Mouse (Mus musculus): ENCODE measurements around the gene Hapln4.

Hapln4 gene

DNA sequence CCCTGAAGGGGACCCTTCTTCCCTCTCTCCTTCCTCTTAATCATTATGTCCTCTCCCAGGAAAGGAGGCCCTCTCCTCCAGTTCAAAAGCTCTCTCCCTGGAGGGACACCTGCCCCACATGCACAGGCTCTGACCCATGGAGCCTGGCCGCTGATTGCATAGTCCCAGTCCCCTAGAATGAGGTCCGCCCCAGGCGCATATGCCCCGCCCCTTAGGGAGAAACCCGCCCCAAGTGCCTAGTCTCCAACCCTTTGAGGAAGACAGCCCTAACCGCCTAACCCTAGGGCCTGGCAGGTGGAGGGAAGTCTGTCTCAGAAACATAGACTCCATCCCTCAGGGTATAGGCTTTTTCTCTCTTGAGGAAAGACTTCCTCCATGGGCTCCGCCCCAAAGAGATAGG is 4.0 kb downstream of the Hapln4 start:
- ChIA-PET CTCF (no interaction called here), POLR2A (interaction anchor here in 2 of 4 experiments (0.9 to 1.8 kb wide), 7 partner anchors 10 to 89 kb away, joined by 3 to 7 read pairs (median 3); no protein-coding TSS in a partner anchor)

DNA sequence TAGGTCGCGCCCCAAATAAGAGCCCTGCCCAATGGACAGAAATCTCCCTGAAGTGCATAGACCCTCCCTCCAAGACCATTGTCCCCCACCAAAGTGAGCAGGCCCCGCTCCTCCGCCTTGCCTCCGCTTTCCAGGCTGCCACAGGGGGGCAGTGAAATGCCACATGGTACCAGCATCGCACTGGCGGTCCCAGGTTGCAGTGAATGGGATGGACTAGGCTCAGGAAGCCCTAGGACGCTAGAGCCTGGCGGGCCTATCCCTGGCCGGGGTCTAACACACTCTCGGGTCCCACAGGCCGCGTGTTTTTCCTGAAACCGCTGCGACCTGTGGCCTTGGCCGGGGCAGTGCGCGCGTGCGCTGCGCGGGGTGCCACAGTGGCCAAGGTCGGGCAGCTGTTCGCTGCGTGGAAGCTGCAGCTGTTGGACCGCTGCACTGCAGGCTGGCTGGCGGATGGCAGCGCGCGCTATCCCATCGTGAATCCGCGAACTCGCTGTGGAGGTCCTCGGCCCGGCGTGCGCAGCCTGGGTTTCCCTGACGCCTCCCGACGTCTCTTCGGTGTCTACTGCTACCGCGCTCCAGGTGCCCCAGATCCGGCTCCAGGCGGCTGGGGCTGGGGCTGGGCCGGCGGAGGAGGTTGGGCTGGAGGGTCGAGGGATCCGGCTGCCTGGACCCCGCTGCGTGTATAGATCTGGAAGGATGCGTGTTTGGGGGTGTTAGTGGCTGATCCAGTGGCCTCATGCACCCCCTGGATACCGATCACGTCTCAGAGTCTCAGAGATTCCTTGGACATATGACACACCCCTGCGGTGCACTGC is 4.8 kb downstream of the Hapln4 start:
- ChIA-PET CTCF (interaction anchor here (0.5 to 1.0 kb wide), 5 partner anchors 33 to 195 kb away, joined by 3 to 4 read pairs (median 3); no protein-coding TSS in a partner anchor), POLR2A (interaction anchor here in 3 of 4 experiments (0.6 to 4.0 kb wide), 8 partner anchors 9 to 213 kb away, joined by 3 to 11 read pairs (median 4); partner anchors contain the start of genes Nr2c2ap (in 1 of the 3) and Tm6sf2 (in 1 of the 3))

DNA sequence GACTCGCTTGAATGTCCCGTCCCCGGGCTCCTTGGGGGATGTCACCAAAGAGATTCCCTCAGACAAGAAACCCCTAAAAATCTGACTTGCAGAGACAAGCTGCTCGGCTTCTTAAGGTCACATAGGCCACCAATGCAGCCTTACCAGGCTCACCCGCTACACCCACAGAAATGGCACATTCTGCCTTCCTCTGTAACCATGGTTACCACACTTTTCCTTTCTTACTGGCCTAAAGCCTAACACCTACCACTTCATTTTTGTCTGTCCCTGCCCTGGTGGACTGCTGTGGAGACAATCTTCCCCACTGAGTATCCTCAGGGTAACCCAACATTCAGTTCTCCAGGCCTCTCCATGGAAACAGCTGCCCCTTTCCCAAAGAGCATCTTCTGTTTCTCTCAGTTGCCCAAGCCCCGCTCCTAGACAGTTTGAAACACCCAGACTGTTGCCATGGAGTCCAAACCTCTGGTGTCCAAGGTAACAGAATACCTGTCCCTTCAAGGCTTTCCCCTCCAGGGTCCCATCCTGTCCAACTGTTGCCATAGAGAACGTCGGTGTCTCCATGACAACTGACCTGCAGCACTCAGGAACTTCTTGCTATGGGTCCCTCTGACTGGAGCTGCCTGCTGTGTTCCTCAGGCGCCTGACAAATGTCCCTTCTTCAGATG is 6.2 kb downstream of the Hapln4 start:
- CTCF ChIA-PET, result interaction anchor here in 1 of 4 experiments (1.2 kb wide), 1 partner anchor 16 kb away, joined by 3 read pairs; no protein-coding TSS in a partner anchor
- POLR2A ChIA-PET, result interaction anchor here in 2 of 4 experiments (0.5 to 4.0 kb wide), 7 partner anchors 8 to 464 kb away, joined by 3 to 11 read pairs (median 3); partner anchors contain the start of genes Homer3 (in 1 of the 2), Nr2c2ap (in 1 of the 2), Tm6sf2 (in 1 of the 2) and Zfp868 (in 1 of the 2)

DNA sequence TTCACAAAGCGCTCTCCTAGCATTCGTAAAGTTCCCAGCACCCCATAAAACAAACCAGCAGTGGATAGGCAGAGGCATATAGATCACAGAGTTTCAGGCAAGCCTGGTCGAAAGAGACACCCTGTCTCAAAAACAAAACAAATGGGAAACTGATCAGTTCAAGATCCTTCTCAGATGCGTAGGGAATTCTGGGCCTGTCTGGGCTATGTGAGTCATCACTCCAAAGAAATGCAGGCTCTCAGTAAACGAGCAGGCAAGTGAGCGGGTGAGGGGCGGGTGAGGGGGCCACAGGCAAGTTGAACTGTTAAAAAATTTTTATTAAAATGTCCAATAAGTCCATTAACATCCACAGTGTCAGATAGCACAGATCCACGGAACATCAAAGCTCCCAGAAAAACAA is 9.5 kb downstream of the Hapln4 start:
- POLR2A ChIA-PET, result interaction anchor here in 3 of 4 experiments (0.9 to 2.4 kb wide), 8 partner anchors 8 to 69 kb away, joined by 3 to 12 read pairs (median 4); partner anchors contain the start of genes Borcs8 (in 1 of the 3), Hapln4 (in 1 of the 3) and Rfxank (in 1 of the 3)
- CTCF ChIA-PET, result interaction anchor here in 1 of 4 experiments (0.8 kb wide), 1 partner anchor 13 kb away, joined by 5 read pairs; no protein-coding TSS in a partner anchor

DNA sequence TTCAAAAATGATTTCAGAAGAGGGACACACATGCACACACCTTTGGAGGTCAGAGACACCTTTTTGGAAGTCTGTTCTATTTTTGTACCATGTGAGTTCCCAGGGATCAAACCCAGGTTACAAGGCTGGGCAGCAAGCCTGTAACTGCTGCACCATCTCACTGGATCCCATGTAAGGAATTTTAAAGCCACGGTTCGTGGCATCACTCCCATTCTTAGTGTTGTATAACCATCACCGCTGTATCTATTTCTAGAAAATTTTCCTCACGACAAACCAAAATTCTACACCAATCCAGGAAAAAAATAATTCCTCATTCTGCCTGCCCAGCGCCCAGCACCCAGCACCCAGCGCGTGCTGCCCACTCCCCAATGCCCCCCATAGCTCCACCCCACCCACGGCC is 16.0 kb downstream of the Hapln4 start:
- POLR2A ChIA-PET, result interaction anchor here in 2 of 4 experiments (1.4 to 1.6 kb wide), 2 partner anchors 10 to 60 kb away, joined by 3 to 4 read pairs; no protein-coding TSS in a partner anchor
- CTCF ChIA-PET, result no interaction called here

DNA sequence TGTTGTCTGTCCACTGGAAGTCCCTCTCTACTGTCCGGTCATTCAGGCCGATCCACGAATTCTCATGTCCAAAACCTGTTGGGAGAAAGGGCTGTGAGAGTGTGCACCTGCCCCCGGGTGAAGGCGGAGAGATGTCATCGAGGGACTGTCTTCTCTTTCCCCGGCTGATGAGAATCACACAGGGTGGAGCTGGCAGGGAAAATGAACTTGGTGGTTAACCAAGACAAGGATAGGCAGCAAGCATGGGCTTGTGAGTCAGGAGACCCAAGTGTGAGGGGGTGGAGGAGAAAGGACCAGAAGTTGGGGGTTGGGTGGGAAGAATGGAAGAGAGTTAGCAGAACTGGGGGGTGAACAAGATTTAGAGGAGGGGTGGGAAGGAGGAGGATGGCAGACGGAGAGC is 17.0 kb downstream of the Hapln4 start:
- ChIA-PET POLR2A (interaction anchor here (0.7 to 1.6 kb wide), 4 partner anchors 11 to 323 kb away, joined by 3 to 6 read pairs (median 4); no protein-coding TSS in a partner anchor), CTCF (no interaction called here)

DNA sequence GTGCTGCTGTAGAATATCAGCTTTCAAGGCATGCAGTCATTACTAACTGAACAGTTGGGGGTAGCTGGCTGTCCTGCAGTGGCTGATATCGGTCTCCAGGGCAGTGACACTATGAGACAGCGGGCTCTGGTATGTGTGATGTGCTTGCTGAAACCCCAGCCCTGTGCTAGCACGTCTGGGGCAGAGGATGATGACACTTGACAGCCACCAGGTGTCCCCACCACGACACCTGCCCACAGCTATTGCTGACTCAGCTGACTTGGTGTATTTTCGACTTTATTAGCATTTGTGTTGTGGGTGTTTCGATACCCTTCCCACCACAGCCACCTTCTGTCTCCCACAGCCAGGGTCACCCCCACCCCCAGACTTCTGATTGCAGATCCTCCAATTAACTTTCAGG is 21.2 kb downstream of the Hapln4 start:
- ChIA-PET POLR2A (interaction anchor here in 2 of 4 experiments (0.5 to 2.9 kb wide), 8 partner anchors 11 to 121 kb away, joined by 3 to 12 read pairs (median 4); partner anchors contain the start of gene Hapln4 (in 1 of the 2)), CTCF (interaction anchor here (0.6 to 3.4 kb wide), 22 partner anchors 10 to 186 kb away, joined by 3 to 20 read pairs (median 4); partner anchors contain the start of genes Ncan (in 2 of the 4), Tm6sf2 (in 1 of the 4) and Tmem161a (in 1 of the 4))

DNA sequence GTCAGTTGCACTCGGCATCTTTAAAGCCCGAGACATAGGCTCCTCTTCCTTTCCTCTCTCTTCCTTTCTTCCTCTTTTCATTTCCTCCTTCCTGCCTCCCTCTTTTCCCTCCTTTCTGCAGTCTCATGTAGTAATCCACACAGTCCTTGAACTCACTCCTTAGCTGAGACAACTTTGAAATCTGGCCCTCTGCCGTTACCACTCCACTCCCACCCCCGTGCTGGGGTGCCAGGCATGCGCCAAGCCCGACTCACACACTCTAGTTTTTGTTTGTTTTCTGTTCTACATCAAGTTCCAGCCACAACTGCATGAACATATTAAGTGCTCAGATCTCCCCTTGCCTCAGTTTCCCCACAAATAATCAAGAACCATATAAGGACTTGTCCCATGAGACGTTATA is 21.7 kb downstream of the Hapln4 start:
- CTCF ChIA-PET, result interaction anchor here (0.6 to 3.4 kb wide), 20 partner anchors 10 to 165 kb away, joined by 3 to 20 read pairs (median 4); partner anchors contain the start of genes Ncan (in 2 of the 4), Tm6sf2 (in 1 of the 4) and Tmem161a (in 1 of the 4)
- POLR2A ChIA-PET, result interaction anchor here in 3 of 4 experiments (0.5 to 2.9 kb wide), 14 partner anchors 11 to 121 kb away, joined by 3 to 12 read pairs (median 4); partner anchors contain the start of gene Hapln4 (in 1 of the 3)

DNA sequence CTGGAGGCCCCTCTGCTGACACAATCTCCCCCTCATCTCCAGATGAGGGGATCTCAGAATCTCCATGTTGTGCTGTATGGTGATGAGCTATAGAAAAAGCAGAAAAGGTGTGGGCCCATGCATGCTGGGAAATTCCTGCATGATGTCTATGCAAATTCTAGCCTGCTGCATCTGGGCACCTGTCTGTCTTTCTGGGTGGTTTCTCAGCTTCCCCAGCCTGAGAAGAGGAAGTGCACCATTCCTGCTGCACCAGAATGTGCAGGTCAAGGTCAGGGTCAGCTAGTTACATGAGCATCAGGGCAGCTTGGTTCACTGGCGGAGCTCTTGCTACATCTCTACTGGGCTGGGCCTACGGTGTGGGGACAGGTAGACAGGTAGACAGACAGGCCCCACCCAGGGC is 27.2 kb downstream of the Hapln4 start:
- POLR2A ChIA-PET, result interaction anchor here (0.8 to 1.7 kb wide), 13 partner anchors 10 to 266 kb away, joined by 3 to 7 read pairs (median 3); partner anchors contain the start of genes Ncan (in 2 of the 4) and Hapln4 (in 1 of the 4)
- CTCF ChIA-PET, result interaction anchor here in 2 of 4 experiments (0.6 to 1.4 kb wide), 4 partner anchors 10 to 43 kb away, joined by 3 to 4 read pairs (median 3); partner anchors contain the start of genes Hapln4 (in 1 of the 2) and Ncan (in 1 of the 2)

DNA sequence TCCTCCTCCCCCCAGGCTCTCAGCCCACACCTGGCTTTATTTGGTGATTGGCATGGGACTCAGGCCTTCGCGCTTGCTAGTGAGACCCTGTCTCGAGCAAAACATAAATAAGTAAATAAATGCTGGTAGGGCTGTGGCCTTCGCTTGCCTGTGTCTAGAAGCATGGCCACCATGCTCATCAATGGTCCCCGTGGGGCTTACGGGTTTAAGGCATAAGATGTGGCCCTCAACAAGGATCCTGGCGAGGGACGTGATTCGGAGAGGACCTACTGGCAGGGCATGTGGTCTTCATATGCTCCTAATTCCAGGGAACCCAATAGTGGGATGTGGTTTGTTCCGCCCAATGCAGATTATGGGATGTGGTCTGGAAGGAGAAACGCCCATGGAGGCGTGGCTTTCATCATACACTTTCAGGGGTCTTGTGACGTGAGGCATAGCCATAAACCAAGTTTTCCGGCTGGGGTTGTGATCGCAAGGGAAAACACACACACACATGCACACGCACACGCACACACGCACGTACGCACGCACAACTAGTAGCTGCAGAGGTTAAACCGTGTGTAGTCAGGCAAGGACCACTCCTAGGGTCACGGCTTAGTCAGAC is 28.0 kb downstream of the Hapln4 start:
- ChIA-PET POLR2A (interaction anchor here (1.0 to 1.7 kb wide), 10 partner anchors 10 to 267 kb away, joined by 3 to 7 read pairs (median 4); partner anchors contain the start of gene Ncan (in 2 of the 4)), CTCF (interaction anchor here in 1 of 4 experiments (0.8 to 1.4 kb wide), 3 partner anchors 9 to 178 kb away, joined by 3 read pairs; partner anchors contain the start of genes Hapln4 and Ncan)

DNA sequence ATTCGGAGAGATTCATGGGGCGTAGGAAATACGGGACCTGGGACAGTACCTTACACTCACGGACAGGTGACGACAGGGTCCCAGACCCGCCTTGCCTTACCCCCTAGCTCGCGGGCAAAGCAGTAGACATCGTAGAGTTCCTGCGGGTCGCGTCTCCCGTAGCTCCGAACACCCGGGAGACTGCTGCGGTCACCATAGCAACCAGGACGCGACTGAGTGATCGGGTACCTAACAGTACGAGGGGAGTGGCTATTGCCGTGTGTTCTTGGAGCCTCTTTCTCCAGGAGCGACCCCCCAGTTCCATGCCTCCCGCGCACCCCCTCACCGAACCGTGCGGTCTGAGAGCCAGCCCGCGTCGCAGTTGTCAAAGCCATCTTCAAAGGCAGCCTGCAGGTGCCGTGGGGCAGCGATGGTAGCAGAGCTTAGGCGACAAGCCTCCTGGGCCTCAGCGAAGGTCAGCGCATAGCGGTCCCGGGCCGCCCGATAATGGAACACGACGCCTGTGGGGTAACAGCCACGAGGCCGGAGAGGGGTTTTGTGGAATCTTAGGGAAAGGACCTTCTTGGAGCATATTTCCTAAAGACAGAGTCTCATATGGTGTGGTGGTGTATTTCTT is 29.3 kb downstream of the Hapln4 start:
- ChIA-PET POLR2A (interaction anchor here (0.5 to 1.5 kb wide), 14 partner anchors 8 to 135 kb away, joined by 3 to 7 read pairs (median 4); partner anchors contain the start of genes Ncan (in 1 of the 4), Nr2c2ap (in 1 of the 4) and Slc25a42 (in 1 of the 4)), CTCF (interaction anchor here in 1 of 4 experiments (1.3 kb wide), 2 partner anchors 8 to 19 kb away, joined by 3 read pairs; partner anchors contain the start of genes Ncan and Nr2c2ap)

DNA sequence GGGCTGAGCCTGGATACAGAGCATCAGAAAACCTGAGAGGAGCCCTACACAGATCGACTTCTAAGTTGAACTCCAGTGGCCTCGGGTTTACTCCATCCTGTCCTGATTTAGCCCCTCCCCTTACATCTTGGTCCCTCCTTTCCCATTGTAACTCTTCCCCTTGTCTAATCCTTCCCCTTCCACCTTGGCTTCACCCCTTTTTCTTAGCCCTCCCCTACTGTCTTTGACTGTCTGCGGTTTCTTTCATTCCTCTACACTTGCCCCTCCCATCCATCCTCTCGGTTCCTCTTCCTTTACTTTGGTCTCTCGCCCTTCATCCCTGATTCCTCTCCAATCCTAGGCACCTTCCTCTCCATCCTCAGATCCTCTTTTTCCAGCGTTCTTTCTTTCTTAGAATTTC is 31.2 kb downstream of the Hapln4 start:
- CTCF ChIA-PET, result interaction anchor here in 1 of 4 experiments (0.5 kb wide), 1 partner anchor 10 kb away, joined by 4 read pairs; no protein-coding TSS in a partner anchor
- POLR2A ChIA-PET, result interaction anchor here in 1 of 4 experiments (1.2 kb wide), 1 partner anchor 15 kb away, joined by 3 read pairs; no protein-coding TSS in a partner anchor

DNA sequence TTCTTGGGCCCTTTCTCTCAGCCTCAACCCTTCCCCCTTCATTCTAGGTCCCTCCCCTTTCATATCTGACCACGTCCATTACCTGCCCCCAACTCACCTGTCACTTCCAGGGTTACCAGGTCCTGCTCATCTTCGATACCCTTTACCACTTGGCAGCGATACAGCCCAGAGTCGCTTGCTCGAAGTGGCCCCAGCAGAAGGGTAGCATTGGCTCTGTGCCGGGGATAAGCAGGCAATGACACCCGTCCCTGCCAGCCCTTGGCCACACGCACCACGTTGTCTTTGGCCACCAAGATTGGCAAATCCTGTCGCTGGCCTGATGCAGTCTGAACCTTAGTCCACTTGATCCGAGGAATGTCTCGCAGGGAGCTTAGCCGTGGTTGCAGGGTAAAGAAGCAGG is 31.6 kb downstream of the Hapln4 start:
- POLR2A ChIA-PET, result interaction anchor here in 1 of 4 experiments (1.2 kb wide), 1 partner anchor 15 kb away, joined by 3 read pairs; no protein-coding TSS in a partner anchor
- CTCF ChIA-PET, result interaction anchor here in 1 of 4 experiments (0.7 kb wide), 1 partner anchor 10 kb away, joined by 3 read pairs; no protein-coding TSS in a partner anchor

DNA sequence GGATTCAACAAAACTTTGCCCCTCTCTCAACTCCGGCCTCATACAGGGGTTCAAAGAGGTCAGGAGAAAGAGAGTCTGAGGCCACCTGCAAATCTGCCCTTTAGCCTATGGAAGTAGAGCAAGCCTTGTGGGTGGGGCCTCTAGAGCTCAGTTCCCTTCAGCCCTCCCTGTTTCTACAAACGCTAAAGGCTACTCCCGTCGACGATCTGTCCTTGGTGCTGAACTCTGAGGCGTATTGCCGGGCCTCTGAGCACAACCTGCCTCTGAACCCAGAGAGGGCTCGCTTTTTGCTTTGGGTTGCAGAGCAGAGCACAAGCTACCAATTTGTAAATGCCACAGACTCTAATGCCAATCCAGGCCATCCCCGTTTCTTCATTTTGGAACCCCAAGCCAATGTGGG is 34.4 kb downstream of the Hapln4 start:
- POLR2A ChIA-PET, result interaction anchor here in 3 of 4 experiments (0.6 to 2.5 kb wide), 24 partner anchors 11 to 581 kb away, joined by 3 to 12 read pairs (median 3); partner anchors contain the start of genes Nr2c2ap (in 3 of the 3), Hapln4 (in 1 of the 3), Jund (in 1 of the 3) and Slc25a42 (in 1 of the 3)
- CTCF ChIA-PET, result interaction anchor here in 2 of 4 experiments (0.6 to 2.6 kb wide), 6 partner anchors 10 to 55 kb away, joined by 3 to 14 read pairs (median 3); partner anchors contain the start of genes Tm6sf2 (in 1 of the 2) and Tmem161a (in 1 of the 2)

DNA sequence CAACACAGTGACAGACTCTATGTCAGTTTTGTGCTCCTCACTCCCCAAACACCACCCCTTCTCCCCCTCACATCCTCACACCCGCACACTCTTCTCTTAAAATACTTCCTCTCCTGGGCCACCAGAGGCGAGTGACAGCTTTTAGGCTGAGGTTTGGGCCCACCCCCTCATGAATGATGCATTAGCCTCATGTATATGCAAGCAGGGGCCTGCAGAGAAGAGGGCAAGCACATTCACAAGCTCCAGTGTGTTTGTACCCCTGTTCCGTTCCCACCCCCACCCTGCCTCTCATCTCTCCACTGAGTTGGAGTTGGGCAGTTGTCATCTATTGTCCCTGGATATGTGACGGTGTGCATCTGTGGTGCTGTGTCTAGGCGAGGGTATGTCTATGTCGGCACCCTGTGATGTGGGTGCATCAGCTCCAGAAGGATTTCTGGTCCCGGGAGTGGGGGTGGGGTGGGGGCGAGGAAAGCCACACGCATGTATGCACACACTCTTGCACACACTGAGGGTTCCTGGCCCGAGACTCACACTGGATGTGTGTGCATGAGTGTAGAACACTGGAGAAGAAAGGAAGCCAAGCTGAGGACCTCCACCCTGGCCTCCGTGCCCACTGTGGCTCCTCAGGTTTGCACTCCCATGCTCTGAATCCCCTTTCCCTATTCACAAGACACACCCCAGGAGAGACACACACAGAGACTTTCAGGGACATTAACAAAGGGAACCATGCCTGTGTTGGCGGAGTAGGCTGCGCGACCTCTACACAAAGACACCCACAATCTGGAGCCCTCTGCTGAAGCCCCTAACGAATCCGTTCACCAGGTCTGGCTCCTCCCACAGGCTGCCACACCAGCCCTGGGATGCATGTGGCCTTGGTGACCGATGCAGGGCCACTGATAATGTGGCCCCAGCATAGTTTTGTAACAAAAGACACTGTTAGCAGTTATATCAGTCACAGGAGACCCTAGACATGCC is 35.8 kb downstream of the Hapln4 start:
- POLR2A ChIA-PET, result interaction anchor here in 3 of 4 experiments (0.5 to 2.5 kb wide), 21 partner anchors 10 to 992 kb away, joined by 3 to 12 read pairs (median 3); partner anchors contain the start of genes Hapln4 (in 1 of the 3), Mau2 (in 1 of the 3), Nr2c2ap (in 1 of the 3) and Slc25a42 (in 1 of the 3)
- CTCF ChIA-PET, result interaction anchor here in 1 of 4 experiments (1.1 to 2.6 kb wide), 4 partner anchors 14 to 77 kb away, joined by 3 to 14 read pairs (median 4); partner anchors contain the start of genes Borcs8 and Rfxank

Measured in embryonic stem cell, embryonic (primary cell).